Mouse (Mus musculus) liver, embryonic 14.5 days (tissue): Measurements from ENCODE around the gene Entpd3. TPM values are rescaled to one million over a fixed set of nuclear protein-coding genes. Genes with fewer than 3 reads are reported as not detected.

Source experiments
- ATAC-seq: fragments of 200-750 bp; cut with Nextera tagmentation; 2 replicates; pipeline ENCODE4 v1.8.0; 2017; ENCODE audit warnings: moderate number of reproducible peaks, mild to moderate bottlenecking, moderate library complexity; ENCODE audit not compliant: insufficient read depth
- DNase-seq, 3 experiments: peaks; one replicate each; pipeline ENCODE4 v3.0.0-alpha.2; 2012 to 2013; ENCODE audit warnings: low read depth in 3 of 3, low spot score in 3 of 3
- H3K27ac ChIP-seq: fragments of 300-500 bp; sonication (generic); 2 replicates; pipeline ENCODE4 v1.5.1; 2014; ENCODE audit warnings: moderate library complexity, mild to moderate bottlenecking, control low read depth, inconsistent platforms
- H3K27me3 ChIP-seq: fragments of 300-500 bp; sonication (generic); 2 replicates; pipeline ENCODE4 v1.6.1; 2014; ENCODE audit warnings: mild to moderate bottlenecking, low read length, moderate library complexity; ENCODE audit not compliant: control insufficient read depth, insufficient read depth
- H3K36me3 ChIP-seq: fragments of 300-500 bp; sonication (generic); replicated peaks from 2 replicates; pipeline ENCODE4 v1.6.1; 2014; ENCODE audit warnings: low read depth; ENCODE audit not compliant: control insufficient read depth, insufficient read depth
- H3K4me1 ChIP-seq, 2 experiments: fragments of 200-500 bp in 1 of 2; fragments of 300-500 bp in 1 of 2; sonication (generic) in 1 of 2; replicated peaks; 2 replicates each; pipeline ENCODE4 v1.6.1; 2012 to 2014; ENCODE audit warnings: antibody characterized with exemption in 1 of 2, inconsistent platforms in 1 of 2, low read length in 1 of 2; ENCODE audit not compliant: control insufficient read depth in 2 of 2, insufficient read depth in 2 of 2
- H3K4me2 ChIP-seq: fragments of 300-500 bp; sonication (generic); 2 replicates; pipeline ENCODE4 v1.6.1; 2014; ENCODE audit warnings: low read depth, mild to moderate bottlenecking, control low read depth, moderate library complexity
- H3K4me3 ChIP-seq, 2 experiments: fragments of 200-500 bp in 1 of 2; fragments of 300-500 bp in 1 of 2; sonication (generic) in 1 of 2; 2 replicates each; pipeline ENCODE4 v1.5.1; 2012 to 2014; ENCODE audit warnings: low read depth in 2 of 2, low read length in 2 of 2, mild to moderate bottlenecking in 2 of 2, control low read depth in 1 of 2, inconsistent platforms in 1 of 2, moderate library complexity in 1 of 2; ENCODE audit not compliant: insufficient read depth in 1 of 2
- H3K9ac ChIP-seq: fragments of 300-500 bp; sonication (generic); replicated peaks from 2 replicates; pipeline ENCODE4 v1.6.1; 2014; ENCODE audit warnings: mild to moderate bottlenecking, control low read depth, moderate library complexity
- H3K9me3 ChIP-seq: fragments of 300-500 bp; sonication (generic); 2 replicates; pipeline ENCODE4 v1.6.1; 2016; ENCODE audit warnings: low read length, mixed read lengths; ENCODE audit not compliant: control insufficient read depth
- CTCF ChIP-seq: IDR thresholded peaks from 2 replicates; pipeline ENCODE4 v1.5.1; 2016; ENCODE audit warnings: antibody characterized with exemption, low read depth, control low read depth
- EP300 ChIP-seq: IDR thresholded peaks from 2 replicates; pipeline ENCODE4 v1.6.1; 2016; ENCODE audit warnings: antibody characterized with exemption, low read depth
- whole genome bisulfite sequencing: fragments of 180-500 bp; shearing (Covaris S2); extraction: QIAGEN DNeasy Blood & Tissue Kit; methylation state at CpG from one replicate; pipeline ENCODE4 v1.1.7; 2014; ENCODE audit not compliant: insufficient replicate concordance; 5-methylcytosine and 5-hydroxymethylcytosine counted together
- polyA plus RNA-seq, 2 experiments: library from polyadenylated mRNA; depleted of rRNA in 1 of 2; stranded (reverse) in 1 of 2; unstranded in 1 of 2; fragments of >200 nt; fragmentation: Nextera tagmentation in 1 of 2; extraction: Ambion mirVana in 1 of 2; gene quantifications; 2 replicates each; pipeline versions ENCODE4 v1.2.1 to v1.2.3; 2012 to 2014

Gene Entpd3
- polyA plus RNA-seq, 2 experiments = 0.01 TPM; not detected in 1

DNA sequence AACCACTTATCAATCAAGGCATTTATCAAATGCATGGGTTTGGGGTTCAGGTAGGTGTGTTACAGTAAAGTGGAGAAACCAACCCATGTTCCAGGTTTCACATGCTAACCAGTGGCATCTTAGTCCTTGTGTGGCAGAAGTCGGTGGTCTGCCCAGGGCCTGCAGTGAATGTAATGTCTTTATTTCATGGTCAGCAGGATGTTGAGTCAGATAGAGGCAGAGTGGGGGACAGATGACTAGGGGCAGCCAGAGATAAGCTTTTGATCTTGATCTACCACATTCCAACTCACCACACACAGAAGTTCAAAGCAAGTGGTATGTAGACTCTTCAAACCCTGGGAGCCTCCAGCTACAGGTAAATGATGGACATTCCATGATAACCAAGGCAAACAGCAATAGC, 18.5 kb upstream of the Entpd3 start:
- no peak for DNase-seq
- no peak overlapping the region for H3K27ac ChIP-seq
- H3K27me3 ChIP-seq = no peaks in the 10 kb centered on the region
- WGBS = 26% methylated on average over 1 of the region's 1 CpGs
- no peaks in the 10 kb centered on the region for H3K36me3 ChIP-seq
- H3K4me3 ChIP-seq = no peak overlapping the region
- TF ChIP-seq CTCF = no peak
- no peak for TF ChIP-seq EP300
- H3K4me1 ChIP-seq = 0 out of 4 replicates have a peak, but pooled peaks cover 0 to 1% of the 10 kb centered on the region in 2 experiments
- no peaks in the 10 kb centered on the region for H3K9me3 ChIP-seq
- no peak overlapping the region for H3K4me2 ChIP-seq
- no peak for ATAC-seq
- no peak overlapping the region for H3K9ac ChIP-seq

- H3K27me3 ChIP-seq = no peaks in the 10 kb centered on the region
- no peak overlapping the region for H3K27ac ChIP-seq
- 59% methylated on average over 4 of the region's 4 CpGs for WGBS
- no peak overlapping the region for H3K4me2 ChIP-seq
- no peaks in the 10 kb centered on the region for H3K36me3 ChIP-seq
- no peaks in the 10 kb centered on the region for H3K9me3 ChIP-seq
- H3K4me3 ChIP-seq = no peak overlapping the region
- H3K9ac ChIP-seq = no peak overlapping the region
- TF ChIP-seq EP300 = no peak
- TF ChIP-seq CTCF = no peak
- no peaks in the 10 kb centered on the region for H3K4me1 ChIP-seq
- no peak for DNase-seq
- ATAC-seq = no peak
These were observed 12.3 kb upstream of the Entpd3 start for GRCm38 (mm10) chr9:120527270-120527669.

DNA sequence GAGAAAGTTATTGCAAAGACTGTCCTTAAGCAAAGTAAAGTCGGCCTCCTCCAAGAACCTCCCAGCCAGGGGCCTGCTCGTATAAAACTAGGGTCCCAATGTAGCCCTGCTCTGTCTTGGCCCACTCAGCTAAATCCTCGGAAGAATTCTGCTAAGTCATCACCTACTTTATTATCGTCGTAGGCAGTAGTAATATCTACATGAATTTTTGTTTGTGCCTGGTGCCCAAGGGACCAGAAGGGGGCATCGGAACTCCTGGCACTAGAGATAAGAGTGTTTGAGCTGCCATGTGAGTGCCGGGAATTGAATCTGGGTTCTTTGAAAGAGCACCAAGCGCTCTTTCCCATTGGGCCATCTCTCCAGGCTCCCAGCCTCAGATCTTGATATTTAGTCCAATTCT, 11.7 kb upstream of the Entpd3 start:
- no peak overlapping the region for H3K27ac ChIP-seq
- H3K4me2 ChIP-seq = no peak overlapping the region
- no peak for ATAC-seq
- H3K9me3 ChIP-seq = no peaks in the 10 kb centered on the region
- no peaks in the 10 kb centered on the region for H3K4me1 ChIP-seq
- no peak overlapping the region for H3K4me3 ChIP-seq
- no peak overlapping the region for H3K9ac ChIP-seq
- WGBS = 60% methylated on average over 8 of the region's 8 CpGs
- DNase-seq = no peak
- TF ChIP-seq EP300 (no peak), CTCF (no peak)
- H3K36me3 ChIP-seq = no peaks in the 10 kb centered on the region
- no peaks in the 10 kb centered on the region for H3K27me3 ChIP-seq

DNA sequence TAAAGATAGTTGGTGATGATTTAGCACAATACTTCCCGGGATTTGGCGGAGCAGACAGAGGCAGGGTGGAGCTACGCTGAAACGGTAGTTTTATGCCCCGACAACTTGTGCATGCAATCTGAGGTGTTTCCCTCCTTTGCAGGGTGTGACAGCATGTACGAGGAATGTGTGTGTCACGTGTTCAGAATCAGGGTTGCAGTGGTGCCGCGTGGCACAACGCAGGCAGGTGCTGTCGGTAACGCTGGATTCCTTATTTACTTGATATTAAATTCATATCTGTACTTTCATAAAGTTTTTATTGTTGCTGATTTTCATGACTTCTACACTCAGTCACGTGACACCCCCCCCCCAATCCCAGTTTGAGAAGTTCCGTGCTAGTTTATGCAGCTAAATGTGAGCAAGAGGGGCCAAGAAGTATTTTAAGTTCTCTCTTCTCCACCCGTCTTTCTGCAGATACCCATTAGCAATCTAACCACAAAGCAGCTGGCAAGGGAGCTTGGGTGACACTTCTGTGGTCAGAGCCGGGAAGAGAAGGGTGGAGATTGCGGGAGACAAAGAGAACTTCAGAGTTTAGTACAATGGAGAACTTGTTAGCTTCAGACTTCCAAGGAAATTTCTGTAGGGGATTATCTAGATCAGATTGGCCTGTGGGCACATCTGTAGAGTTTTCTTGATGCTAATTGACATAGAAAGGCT, 10.7 kb upstream of the Entpd3 start:
- ATAC-seq = no peak
- Histone ChIP-seq H3K9me3 (no peaks in the 10 kb centered on the region), H3K27ac (no peak overlapping the region), H3K4me3 (no peak overlapping the region), H3K4me2 (no peak overlapping the region), H3K36me3 (no peaks in the 10 kb centered on the region), H3K9ac (no peak overlapping the region), H3K4me1 (no peaks in the 10 kb centered on the region), H3K27me3 (no peaks in the 10 kb centered on the region)
- TF ChIP-seq CTCF = no peak
- TF ChIP-seq EP300 = no peak
- 62% methylated on average over 17 of the region's 17 CpGs for WGBS
- no peak for DNase-seq

DNA sequence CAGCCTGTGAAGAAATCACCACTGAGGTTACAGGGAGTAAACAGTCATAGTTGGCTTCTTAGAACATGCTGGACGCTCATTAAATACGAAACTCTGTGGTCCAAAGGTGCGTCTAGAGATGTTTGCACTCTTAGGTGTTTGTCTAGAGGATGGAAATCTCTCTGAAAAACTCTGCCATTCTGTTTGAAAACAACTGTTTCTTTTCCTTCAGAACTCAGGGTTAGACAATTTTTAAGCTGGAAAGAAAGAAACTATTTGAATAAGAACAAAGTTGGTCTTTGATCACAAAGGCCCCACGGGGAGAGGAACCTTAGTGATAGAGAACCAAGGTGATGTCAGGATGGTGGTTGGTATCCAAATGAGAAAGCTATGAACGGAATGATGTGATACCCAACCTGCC, 9.1 kb upstream of the Entpd3 start:
- no peak for TF ChIP-seq CTCF
- no peak for TF ChIP-seq EP300
- WGBS = 55% methylated on average over 5 of the region's 5 CpGs
- DNase-seq (no peak), ATAC-seq (no peak)
- Histone ChIP-seq H3K27me3 (no peaks in the 10 kb centered on the region), H3K4me2 (no peak overlapping the region), H3K9ac (no peak overlapping the region), H3K36me3 (no peaks in the 10 kb centered on the region), H3K27ac (no peak overlapping the region), H3K4me3 (no peak overlapping the region), H3K9me3 (no peaks in the 10 kb centered on the region), H3K4me1 (no peaks in the 10 kb centered on the region)
